Mouse (Mus musculus) left cerebral cortex, adult 9 months (tissue): ENCODE results near the gene Nav2.

Experiments used
- DNase-seq, 2 experiments: peaks; one replicate each; pipeline ENCODE4 v3.0.0; 2022; ENCODE audit warnings: low spot score in 2 of 2

Gene Nav2

DNA sequence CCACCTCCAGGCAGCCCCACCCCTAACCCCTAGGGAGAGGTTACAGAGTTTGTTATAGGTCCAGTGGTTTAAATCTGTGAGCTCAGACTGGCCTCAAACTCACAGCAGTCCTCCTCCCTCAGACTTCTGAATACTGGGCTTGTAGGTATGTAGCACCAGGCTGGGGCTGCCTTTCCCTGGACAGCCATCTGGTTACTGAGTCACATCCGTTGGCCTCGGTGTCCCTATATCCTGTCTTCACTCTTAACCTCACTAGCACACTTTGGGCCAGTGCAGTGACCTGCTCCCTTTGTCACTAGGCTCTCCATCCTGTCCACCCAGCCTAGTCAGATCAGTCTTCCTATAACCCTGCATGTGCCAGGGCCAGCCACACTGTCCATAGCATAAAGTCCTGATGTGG lies 19.8 kb upstream of the Nav2 start:
- DNase-seq, result no peak

DNA sequence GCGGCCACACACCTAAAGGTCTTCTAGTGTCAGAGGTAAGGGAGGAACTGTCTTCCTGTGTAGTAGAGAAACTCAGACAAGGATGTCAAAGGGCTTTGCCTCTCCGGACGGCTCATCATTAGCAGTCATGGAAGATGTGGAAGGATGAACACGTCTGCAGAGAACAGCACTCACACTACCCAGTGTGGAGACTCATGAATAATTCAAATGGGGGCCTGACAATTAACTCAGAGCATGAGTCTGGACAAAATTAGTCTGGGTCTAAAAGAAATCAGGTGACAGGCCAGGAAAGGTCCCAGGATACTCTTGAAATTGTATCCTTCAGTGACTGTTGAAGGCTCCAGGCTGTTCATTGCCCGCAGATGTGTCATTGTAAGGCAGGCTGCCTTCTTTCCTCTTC lies 17.5 kb upstream of the Nav2 start:
- no peak for DNase-seq

DNA sequence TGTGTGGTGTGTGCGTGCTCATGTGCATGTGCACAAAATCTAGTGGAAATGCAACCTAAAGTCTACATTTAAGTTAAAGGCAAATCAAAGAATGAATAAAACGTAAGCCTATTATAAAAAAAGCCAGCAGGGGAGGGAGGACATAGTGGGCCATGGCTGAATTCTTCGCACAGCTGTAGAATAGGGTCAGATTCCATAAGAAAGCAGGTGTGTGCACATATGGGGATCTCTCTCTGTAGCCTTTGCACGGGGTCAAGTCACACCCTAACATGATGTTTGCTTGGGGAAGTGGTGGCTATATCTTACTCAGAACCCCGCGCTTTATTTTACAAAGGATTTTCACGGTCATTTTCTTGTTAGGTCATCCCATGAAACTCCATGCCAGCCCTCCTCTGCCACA lies 15.4 kb upstream of the Nav2 start:
- DNase-seq, result no peak

DNA sequence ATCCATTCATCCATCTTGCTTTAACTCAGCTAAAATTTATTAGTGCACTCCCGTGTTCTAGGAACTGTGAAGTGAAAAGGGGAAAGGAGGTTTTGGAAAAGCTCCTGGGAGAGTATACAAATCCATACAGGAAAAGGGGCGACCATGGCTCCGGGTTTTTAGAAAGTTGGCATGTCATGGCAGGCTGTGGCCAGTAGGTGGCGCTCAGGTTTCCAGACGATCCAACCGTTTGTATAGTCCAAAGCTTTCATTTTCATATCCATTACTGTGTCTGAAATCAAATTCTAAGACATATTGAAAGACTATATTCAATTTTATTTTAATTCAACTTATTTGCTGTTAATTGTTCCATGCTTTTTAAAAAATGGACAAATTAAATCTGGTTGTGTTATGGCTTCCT lies 14.4 kb upstream of the Nav2 start:
- DNase-seq, result peak in 1 of 2 experiments; percentile 82

DNA sequence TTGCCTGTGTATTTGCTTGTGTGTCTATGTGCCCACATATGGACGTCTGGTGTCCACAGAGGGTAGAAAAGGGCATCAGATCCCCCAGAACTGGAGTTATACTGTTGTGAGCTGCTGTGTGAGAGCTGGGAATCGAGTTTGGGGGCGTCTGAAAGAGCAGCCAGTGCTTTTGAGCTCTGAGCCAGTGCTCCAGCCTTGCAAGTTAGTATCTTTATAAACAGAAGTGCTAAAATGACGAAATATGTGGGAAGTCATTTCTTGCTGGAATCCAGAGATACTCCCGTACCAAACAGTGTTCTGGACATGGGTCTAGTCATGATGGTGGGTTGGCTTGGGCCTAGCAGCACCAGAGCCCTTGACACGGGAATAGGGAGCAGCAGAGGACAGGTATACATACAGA lies 13.8 kb upstream of the Nav2 start:
- no peak for DNase-seq

DNA sequence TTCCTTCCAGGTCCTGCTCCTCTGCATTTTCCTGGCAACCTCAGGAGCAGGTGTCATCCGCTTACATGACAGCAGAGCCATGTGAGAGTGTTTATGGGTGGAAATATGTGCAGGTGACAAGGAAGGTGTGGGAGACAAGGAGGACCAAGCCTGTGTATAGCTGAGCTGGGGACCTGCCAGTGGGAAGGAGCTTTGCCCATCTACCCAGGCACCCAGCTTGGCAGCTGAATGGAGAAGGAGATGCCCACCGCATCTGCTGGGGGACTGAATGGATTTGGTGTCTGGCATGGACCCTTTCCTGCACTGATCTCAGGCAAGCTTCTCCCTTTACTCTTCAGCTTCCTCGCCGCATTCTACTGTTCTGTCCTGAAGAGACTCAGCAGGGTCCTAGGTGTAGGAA lies 13.0 kb upstream of the Nav2 start:
- DNase-seq, result no peak

DNA sequence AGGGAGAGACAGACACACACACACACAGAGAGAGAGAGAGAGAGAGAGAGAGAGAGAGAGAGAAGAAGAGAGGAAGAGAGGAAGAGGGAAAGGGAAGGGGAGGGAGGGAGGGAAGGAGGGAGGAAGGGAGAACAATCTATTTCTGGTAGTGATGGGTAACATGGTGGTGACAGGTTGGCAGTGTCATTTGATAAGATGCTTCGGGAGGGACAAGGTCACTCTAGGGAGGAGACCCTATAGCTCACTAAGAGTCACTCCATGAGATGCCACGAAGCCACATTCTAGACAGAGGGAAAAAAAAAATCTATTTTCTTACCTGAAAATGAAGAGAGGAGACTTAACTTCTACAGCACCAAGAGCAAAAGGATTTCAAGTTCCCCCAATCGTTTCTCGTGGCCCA lies 12.5 kb upstream of the Nav2 start:
- no peak for DNase-seq

DNA sequence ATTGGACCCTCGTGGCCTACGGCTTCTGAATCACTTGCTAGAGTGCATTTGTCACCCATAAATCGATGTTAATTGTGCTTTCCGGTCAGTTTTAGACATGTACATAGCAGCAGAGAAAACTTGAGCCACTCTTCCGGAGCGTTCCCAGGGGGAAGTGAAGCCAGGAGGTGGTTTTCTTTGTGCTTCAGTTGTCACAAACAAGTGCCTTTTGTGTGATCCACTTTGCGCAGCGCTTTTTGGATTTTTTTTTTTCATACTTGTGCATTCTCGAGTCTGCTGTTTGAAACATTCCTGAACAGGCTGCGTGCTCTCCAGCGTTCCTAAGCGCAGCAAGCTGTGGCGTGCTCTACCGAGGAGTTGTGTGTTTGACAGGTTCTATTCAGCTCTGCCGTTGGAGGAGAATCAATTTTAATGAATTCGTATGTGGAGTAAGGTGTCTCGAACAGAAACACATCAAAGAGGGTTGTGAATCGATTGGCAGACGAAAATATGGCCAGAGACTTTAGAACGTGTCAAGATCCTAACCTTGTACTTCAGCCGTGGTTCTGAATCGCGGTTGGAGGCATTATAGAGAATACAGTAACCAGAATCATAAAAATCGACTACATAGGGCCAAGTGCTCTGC lies 10.9 kb upstream of the Nav2 start:
- no peak for DNase-seq

DNA sequence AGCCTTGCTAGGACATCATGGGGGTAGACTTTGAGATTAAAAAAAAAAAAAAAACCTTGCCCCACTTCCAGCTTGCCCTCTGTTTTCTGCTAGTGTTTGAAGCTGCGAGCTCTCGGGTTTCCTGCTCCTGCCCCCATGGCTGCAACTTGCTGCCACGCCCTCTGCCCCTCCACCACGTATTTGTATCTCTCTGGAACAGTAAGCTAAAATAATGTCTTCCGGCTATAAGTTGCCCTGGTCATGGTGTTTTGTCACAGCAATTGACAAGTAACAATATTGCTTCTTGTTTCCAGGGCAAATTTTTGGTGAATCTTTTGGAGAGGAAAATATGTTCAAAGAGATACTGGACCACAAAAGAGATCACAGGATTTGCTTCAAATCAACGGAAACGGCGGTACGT lies 10.1 kb upstream of the Nav2 start:
- no peak for DNase-seq

DNA sequence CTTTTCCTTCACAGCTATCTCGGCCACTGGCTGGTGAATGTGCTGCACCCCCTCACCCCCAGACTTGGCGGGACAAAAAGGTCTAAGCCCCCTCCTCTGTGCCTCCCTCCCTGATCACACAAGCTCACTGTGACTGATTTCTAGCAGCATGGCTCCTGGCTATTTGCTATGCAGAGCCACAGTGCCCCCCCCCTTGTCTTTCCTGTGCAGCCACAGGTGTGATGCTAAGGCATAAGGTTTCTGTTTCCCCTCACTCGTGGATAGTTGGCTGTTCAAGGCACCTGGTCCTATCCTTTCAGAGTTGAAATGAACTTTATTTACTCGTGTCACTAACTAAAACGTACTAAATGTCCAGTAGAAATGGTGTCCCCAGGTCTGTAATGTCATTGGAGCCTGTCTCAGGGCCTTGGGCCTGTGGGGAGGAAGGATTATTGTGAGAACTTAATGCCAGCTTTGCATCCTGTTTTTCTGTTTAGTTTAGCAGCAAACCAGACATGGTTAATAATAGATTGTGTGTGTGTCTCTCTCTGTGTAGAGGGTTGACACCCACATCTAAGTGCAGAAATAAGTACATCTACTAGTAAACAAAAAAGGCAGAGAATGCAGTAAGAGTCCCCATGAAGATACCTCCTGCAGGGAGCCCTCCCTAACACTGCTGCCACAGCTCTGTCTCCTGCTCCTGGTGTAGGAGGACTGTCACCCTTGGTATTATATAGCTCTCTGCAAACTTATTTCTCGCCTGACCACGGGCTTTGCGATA lies 7.9 kb upstream of the Nav2 start:
- no peak for DNase-seq

DNA sequence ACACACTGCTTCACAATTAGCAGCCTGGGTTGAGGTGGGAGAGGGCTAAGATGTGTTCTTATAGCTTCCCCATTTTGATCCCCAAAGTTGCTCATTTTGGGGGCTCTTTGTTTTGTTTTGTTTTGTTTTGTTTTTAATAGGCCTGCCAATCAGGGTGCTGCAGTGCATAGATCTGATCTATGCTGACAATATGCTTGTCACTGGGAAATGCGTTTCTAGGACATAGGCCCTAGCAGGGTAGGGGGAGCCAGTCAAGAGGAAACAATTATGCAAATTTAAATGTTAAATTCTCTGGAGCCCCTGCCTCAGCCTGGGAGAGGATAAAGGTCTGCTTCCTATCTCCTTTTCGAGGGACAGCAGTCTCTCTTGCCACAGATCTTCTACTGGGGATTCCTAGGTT lies 6.1 kb upstream of the Nav2 start:
- no peak for DNase-seq

DNA sequence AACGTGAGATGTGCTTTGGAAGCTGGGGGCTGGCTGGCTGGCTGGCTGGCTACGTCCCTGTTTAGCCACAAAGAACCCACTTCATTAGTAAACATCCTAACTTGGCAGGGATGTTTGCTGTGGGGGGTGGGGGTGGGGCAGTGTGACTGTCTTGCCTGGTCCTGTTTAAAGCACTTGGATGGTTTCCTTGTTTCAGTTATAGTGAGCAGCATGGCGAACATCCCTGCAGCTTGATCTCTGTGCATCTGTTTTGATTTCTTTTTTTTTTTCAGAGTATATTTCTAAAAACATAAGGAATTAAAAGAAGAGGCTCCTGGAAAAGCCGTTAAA lies 791 bp downstream of the Nav2 start:
- DNase-seq, result no peak

DNA sequence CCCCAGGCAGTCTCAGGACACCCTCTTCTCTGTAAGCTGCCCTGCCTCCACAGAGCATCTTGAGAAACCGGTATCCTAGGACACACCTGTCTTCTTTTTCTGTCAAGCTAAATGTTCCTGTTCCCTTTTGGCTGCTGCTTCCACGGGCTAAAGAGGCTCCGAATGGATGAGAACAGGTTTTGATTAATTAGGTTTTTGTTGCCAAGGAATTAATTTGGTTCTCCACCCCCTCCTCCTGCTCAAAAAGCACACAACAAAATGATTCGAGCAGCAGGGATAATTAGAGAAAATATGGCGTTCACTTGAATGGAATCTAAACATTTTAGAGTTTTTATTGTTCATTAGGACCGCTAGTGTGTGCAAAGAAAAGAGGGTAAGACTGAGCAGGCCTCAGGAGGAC lies 1.8 kb downstream of the Nav2 start:
- no peak for DNase-seq

DNA sequence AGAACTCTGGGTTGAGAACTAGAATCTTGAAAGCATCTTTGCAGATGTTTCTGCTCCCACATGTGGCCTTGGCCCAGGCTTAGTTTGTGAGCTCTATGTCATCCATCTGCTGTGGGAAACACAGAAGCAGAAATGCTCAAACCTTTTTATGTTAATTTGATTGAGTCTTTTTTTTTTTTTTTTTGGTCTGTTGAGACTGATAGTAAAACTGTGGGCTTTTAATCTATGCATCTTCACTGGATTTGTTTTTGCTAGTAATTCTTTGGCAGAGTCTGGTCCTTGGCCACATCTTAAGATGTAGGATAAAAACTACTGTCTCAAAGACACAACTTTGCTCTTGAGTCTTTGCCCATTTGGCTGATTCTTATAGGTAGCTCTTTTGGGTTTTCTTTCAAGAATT lies 2.6 kb downstream of the Nav2 start:
- DNase-seq, result no peak

DNA sequence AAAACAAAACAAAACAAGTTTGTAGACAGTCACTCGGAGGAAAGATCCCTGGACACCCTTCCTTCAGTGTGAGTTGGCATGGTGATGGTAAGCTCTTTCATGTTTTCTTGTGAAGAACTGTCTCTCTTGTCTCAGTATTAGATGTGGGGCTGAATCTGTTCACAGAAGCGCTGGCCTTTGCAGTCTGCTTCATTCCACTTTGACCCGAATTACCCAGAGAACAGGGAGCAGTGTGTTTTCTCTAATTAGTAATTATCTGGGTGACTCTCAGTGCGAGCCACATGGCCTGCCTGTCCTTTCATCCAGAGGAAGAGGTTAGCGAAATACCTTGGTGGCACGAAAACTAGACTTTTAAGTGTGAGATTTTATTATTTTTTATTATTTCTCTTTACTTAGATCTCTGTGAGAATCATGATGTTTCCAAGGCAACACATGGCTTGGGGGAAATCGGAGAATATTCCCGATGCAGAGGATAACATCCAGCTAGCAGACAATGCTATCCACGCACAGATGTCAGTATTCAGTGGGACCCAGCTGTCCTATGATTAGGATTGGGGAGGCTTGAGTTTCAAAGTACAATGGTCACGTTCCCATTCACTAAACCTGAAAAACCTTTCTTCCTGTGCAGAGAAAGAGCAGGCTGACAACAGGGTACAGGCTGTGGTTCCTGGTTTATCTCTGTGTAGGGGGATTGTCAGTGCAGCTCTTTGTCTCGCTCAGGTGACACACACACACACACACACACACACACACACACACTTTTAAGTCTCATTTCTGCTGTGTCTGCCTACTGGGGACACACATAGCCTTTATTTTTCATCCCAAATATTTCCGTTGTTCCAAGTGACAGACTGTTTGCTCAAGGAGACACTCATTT lies 6.4 kb downstream of the Nav2 start:
- DNase-seq, result no peak

DNA sequence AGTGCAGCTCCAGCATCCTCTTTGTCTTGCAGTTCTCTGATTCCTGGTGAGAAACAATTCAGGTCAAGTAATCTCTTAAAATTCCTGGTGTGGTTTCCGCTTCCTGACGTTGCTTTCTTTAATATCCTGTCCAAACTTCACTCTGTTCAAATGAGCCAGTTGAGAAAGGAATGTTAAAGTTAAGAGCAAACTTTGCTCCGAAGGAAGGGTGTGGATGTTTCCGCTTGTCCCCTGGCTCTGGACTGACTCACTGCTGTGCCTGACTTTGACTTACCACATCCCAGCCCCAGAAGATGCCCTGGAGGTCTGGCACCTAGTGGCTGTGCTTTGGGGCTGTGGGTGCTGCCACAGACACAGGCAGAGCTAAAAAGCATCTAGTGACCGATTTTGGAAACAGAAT lies 8.9 kb downstream of the Nav2 start:
- DNase-seq, result no peak

DNA sequence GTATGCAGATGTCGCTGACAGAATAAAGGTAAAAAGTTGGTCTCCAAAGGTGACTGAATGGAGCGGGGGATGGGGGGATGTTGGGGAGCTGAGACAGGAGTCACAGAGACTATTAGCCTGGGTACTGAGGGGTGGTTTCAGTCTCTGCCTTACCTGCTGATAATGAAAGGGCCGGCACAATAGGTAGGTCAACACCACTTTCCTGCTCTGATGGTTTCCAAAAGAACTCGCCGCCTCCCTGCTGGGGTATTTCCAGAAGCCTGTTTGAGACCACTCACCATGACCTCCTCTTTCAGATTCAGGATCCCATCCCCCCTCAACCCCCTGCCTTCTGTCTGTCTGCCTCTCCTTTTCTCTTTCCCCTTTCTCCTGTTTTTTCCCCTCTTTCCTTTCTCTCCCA lies 9.5 kb downstream of the Nav2 start:
- DNase-seq, result no peak

DNA sequence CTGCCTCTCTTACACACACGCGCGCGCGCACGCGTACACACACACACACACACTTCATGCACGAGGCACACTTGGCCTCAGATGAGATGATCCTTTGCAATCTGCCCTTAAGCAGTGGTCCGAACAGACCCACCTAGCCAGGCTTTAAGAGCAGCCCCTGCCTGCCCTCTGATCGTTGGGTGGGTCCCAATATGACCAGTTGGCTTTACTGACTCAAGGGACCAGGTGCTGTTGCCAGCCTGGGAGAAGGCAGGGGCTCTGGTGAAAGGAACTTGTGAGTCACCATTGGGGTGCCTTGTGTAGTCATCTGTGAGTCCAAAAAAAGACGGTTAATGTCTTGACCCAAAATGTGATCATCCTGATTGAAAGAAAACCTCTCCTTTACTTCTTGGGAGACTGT lies 9.9 kb downstream of the Nav2 start:
- no peak for DNase-seq

DNA sequence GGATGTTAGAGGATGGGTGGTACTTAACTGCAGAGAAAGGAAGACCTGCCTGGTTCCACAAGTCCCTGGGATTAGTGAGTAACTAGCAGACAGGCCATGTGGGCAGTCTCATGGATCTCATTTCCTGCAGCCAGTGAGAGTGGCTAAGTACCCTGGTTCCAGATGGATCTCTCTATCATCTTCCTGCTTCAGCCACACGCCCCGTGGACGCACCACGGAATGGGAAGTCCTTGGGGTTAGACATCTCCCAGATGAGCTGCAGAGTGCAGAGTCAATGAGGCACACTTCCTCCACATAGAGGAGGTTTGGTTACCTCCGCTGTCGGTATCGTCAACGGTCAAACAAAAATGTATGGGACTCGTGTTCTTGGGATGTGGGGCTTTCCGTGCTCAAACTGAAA lies 15.1 kb downstream of the Nav2 start:
- no peak for DNase-seq

DNA sequence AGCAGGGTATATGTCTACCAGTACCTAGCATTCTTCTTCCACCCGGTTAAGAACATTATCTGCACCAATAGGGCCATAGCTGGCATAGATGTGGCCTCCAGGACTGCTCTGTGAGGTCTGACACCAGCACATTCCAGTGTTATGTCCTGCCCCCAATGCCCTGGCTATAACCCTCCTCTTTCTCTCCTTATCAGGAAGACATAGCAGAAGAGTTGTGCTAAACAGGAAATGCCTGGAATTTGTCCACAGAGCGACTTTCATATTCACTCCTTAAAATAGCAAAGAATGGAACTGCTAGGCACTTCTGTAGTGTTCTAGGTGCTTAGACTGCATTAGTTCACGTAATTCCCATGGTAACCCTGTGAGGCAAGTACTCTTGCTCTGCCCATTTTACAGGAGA lies 16.7 kb downstream of the Nav2 start:
- no peak for DNase-seq

DNA sequence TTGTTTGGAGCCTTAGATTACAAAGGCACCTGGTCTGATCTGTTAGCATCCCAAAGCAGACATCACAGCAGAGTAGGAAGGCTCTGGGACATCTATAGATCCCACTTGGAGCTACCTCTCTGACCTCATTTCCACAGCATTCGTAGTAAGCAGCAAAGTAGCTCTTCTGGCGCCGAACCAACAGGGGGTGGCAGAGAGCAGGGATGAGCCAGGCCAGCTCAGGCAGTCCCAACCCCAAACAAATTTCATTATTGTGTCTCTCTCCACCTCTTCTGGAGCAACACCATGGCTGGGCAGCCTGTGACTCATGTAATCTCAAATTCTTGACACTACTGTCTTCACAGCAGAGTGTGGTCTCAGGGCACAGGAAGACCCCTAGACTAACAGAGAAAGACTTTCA lies 19.8 kb downstream of the Nav2 start:
- DNase-seq, result peak; percentile 20 to 67

DNA sequence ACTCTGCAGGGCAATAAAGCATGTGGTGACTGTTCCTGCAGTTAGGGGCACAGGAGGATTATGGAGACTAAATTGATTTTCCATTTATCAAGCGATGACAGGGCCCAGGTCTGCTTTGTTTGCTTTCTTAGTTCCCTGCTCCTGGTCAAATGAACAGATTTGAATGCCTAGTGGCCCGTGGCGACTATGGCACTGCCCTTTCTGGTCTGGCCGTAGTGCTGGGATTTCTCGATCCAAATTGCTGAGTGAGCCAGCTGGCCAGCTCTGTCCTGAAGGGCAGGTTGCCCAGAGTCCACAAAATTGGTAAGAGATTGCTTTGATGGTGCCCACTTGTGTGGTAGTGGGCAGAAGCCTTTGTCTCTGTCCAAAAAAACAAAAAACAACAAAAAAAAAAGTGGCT lies 21.9 kb downstream of the Nav2 start:
- DNase-seq, result peak in 1 of 2 experiments; percentile 26

DNA sequence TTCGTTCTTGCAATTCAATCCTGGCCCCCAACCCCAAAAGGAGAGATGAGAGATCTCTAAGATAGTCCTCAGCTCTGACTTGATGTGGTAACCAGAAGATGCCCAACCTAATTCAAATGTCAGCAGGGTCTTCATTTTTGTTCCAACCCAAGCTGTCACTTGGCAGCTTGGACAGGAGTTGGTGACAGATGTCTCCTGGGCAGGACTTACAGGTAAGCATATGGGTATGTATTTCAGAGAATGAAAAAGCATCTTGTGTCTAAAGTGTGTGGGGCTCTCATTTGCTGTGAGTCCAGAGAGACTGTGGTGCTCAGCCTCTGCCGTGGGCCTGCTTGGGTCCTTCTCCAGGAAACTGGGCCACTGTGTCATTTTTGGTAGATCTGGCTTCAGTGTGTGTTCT lies 23.6 kb downstream of the Nav2 start:
- DNase-seq, result no peak
